Comparison of ENCODE assay signal across 12 mouse cellular contexts in the genomic region with DNA sequence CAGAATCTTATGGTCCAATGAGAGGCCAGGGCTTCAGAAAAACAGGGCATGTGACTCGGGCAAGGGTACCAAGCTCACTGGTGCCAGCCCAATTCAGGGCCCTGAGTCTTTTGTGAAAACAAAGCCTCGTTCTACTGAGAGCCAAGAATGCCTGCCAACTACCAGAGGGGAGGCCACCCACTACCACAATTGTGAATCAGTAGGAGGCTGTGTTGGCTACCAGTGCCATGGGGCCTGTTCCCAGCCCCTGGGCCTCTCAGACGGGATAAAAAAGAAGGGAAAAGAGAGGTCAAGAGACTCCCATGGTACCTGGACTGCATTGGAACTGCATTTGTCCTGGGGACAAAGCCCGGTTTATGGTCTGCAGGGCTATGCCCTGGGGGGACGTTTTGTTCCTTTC. TPM values are rescaled to one million over a fixed set of nuclear protein-coding genes. Genes with fewer than 3 reads are reported as not detected.
A peak's percentile ranks its signal among the peaks of the same experiment; 100 is the strongest.
DNase-seq lines count a peak whose midpoint lies in the region; ATAC-seq and TF ChIP-seq lines count a peak whose summit lies in the region.
"Had no signal": no experiment of that assay in that cellular context is flagged by ENCODE, and none has a peak within 500 bp of the region (broad histone marks: within the 10 kb centered on the region; RNA-seq: fewer than 3 reads in every experiment).

No protein-coding gene starts in this region.

- DNase-seq in cerebellum, postnatal 10 days, result peak; percentile 45 to 61
- no peak for DNase-seq in cerebellum, postnatal 25 days
- DNase-seq in brain, embryonic 14.5 days (ENCODE audit: low read depth), result peak; percentile 94
- no peak for DNase-seq in kidney, adult 9 months
- DNase-seq: adrenal gland, postnatal 25 days; B cell, adult 2 months had no signal

- H3K4me3 ChIP-seq in hindbrain, embryonic 16.5 days (ENCODE audit: low read length), result no peak overlapping the region
- H3K4me3 ChIP-seq in midbrain, embryonic 15.5 days, result no peak overlapping the region
- no peak overlapping the region for H3K4me3 ChIP-seq in kidney, embryonic 15.5 days (replicated peaks)

- 51% methylated on average over 5 of the region's 5 CpGs for WGBS in hindbrain, embryonic 16.5 days
- 54% methylated on average over 5 of the region's 5 CpGs for WGBS in midbrain, embryonic 15.5 days
- WGBS in kidney, embryonic 15.5 days, result 66% methylated on average over 5 of the region's 5 CpGs

- H3K4me1 ChIP-seq in hindbrain, embryonic 16.5 days (ENCODE audit: control insufficient read depth, insufficient read depth, low read depth, low read length), result peaks cover 5% of the 10 kb centered on the region
- H3K4me1 ChIP-seq in midbrain, embryonic 15.5 days, result peaks cover 3% of the 10 kb centered on the region
- H3K4me1 ChIP-seq in kidney, embryonic 15.5 days, result peaks cover 15% of the 10 kb centered on the region

- TF ChIP-seq POLR2A in brain, embryonic 14.5 days (IDR thresholded peaks at IDR 0.05; ENCODE audit: borderline replicate concordance, extremely low read depth, insufficient read depth, insufficient read length, poor library complexity, severe bottlenecking), result no peak

- ATAC-seq in hindbrain, embryonic 16.5 days, result peak; percentile 90
- peak; percentile 53 for ATAC-seq in midbrain, embryonic 15.5 days (replicated peaks)
- ATAC-seq in kidney, embryonic 15.5 days (replicated peaks; ENCODE audit: low FRiP score), result no peak
- ATAC-seq in CD4-positive, CD25-positive, alpha-beta regulatory T cell, adult 4 months, result no peak

- H3K27me3 ChIP-seq in hindbrain, embryonic 16.5 days (replicated peaks; ENCODE audit: control insufficient read depth, insufficient read depth, low read length), result no peaks in the 10 kb centered on the region
- no peaks in the 10 kb centered on the region for H3K27me3 ChIP-seq in midbrain, embryonic 15.5 days (replicated peaks)
- peaks cover 5% of the 10 kb centered on the region for H3K27me3 ChIP-seq in kidney, embryonic 15.5 days

- H3K9ac ChIP-seq in hindbrain, embryonic 16.5 days (ENCODE audit: low read depth, low read length), result no peak overlapping the region
- H3K9ac ChIP-seq in midbrain, embryonic 15.5 days, result no peak overlapping the region
- no peak overlapping the region for H3K9ac ChIP-seq in kidney, embryonic 15.5 days

- no peak overlapping the region for H3K4me2 ChIP-seq in hindbrain, embryonic 16.5 days (ENCODE audit: low read length)
- no peak overlapping the region for H3K4me2 ChIP-seq in midbrain, embryonic 15.5 days
- H3K4me2 ChIP-seq in kidney, embryonic 15.5 days, result no peak overlapping the region

- H3K36me3 ChIP-seq in hindbrain, embryonic 16.5 days (ENCODE audit: control insufficient read depth, insufficient read depth, low read length), result no peaks in the 10 kb centered on the region
- no peaks in the 10 kb centered on the region for H3K36me3 ChIP-seq in midbrain, embryonic 15.5 days (replicated peaks)
- no peaks in the 10 kb centered on the region for H3K36me3 ChIP-seq in kidney, embryonic 15.5 days

- H3K9me3 ChIP-seq in hindbrain, embryonic 16.5 days (ENCODE audit: control insufficient read depth, low read length), result no peaks in the 10 kb centered on the region
- H3K9me3 ChIP-seq in midbrain, embryonic 15.5 days, result no peaks in the 10 kb centered on the region
- H3K9me3 ChIP-seq in kidney, embryonic 15.5 days (replicated peaks), result no peaks in the 10 kb centered on the region

- peak overlapping the region; percentile 79; the same call in 1 of the 2 replicates for H3K27ac ChIP-seq in hindbrain, embryonic 16.5 days (ENCODE audit: low read depth, low read length)
- H3K27ac ChIP-seq in midbrain, embryonic 15.5 days, result peak overlapping the region; percentile 46; the same call in 1 of the 2 replicates
- H3K27ac ChIP-seq in kidney, embryonic 15.5 days, result no peak overlapping the region
- H3K27ac ChIP-seq: kidney, postnatal 0 days had no signal

- no peak for TF ChIP-seq CTCF in brain, embryonic 14.5 days (IDR thresholded peaks at IDR 0.05; ENCODE audit: borderline replicate concordance, extremely low read depth, insufficient read depth, insufficient read length)

RNA-seq across cellular contexts. Expression of a gene that starts 41.9 kb away (rescaled TPM):
- 78.7 and 83.1 TPM in 2 replicates for polyA plus RNA-seq in brain, embryonic 14.5 days (2012; rRNA removed)
- 17.0 and 23.2 TPM in 2 replicates for polyA plus RNA-seq in hindbrain, embryonic 16.5 days (2015; fragmentation: Nextera tagmentation; extraction: Ambion mirVana)
- polyA plus RNA-seq in midbrain, embryonic 15.5 days (2015; fragmentation: Nextera tagmentation; extraction: Ambion mirVana), result 21.8 and 23.6 TPM in 2 replicates
- polyA plus RNA-seq in kidney, embryonic 15.5 days (2015; fragmentation: Nextera tagmentation; extraction: Ambion mirVana), result 28.4 and 32.3 TPM in 2 replicates
- polyA plus RNA-seq in CD4-positive, CD25-positive, alpha-beta regulatory T cell, adult 4 months (2017; shearing (Covaris generic)), result under 1 TPM; 0.70 to 0.94 TPM

RNA-seq across cellular contexts. Expression of a gene that starts 45.3 kb away (rescaled TPM):
- polyA plus RNA-seq in brain, embryonic 14.5 days (2012; rRNA removed), result not detected in 2 replicates
- polyA plus RNA-seq in hindbrain, embryonic 16.5 days (2015; fragmentation: Nextera tagmentation; extraction: Ambion mirVana), result 0.15 and 0.34 TPM in 2 replicates
- 0.14 TPM in 1 of 2 replicates, not detected in the other for polyA plus RNA-seq in midbrain, embryonic 15.5 days (2015; fragmentation: Nextera tagmentation; extraction: Ambion mirVana)
- 0.08 and 0.31 TPM in 2 replicates for polyA plus RNA-seq in kidney, embryonic 15.5 days (2015; fragmentation: Nextera tagmentation; extraction: Ambion mirVana)
- polyA plus RNA-seq in CD4-positive, CD25-positive, alpha-beta regulatory T cell, adult 4 months (2017; shearing (Covaris generic)), result not detected
- polyA plus RNA-seq: liver, adult 2 months had no signal

RNA-seq across cellular contexts. Expression of a gene that starts 51.7 kb away (rescaled TPM):
- polyA plus RNA-seq in brain, embryonic 14.5 days (2012; rRNA removed), result 0.10 and 0.30 TPM in 2 replicates
- 2.7 and 10.9 TPM in 2 replicates for polyA plus RNA-seq in hindbrain, embryonic 16.5 days (2015; fragmentation: Nextera tagmentation; extraction: Ambion mirVana)
- 0.62 and 0.96 TPM in 2 replicates for polyA plus RNA-seq in midbrain, embryonic 15.5 days (2015; fragmentation: Nextera tagmentation; extraction: Ambion mirVana)
- polyA plus RNA-seq in kidney, embryonic 15.5 days (2015; fragmentation: Nextera tagmentation; extraction: Ambion mirVana), result 1.9 and 3.2 TPM in 2 replicates
- not detected for polyA plus RNA-seq in CD4-positive, CD25-positive, alpha-beta regulatory T cell, adult 4 months (2017; shearing (Covaris generic))

Comparison
In these comparisons a context has a peak if more than half of its experiments do, and no peak if none do; other contexts are left out.
1. DNase-seq: peak in cerebellum, postnatal 10 days (2 of 2) and brain, embryonic 14.5 days (single experiment); none in cerebellum, postnatal 25 days (0 of 2) and kidney, adult 9 months (single experiment).
2. ATAC-seq: peak in hindbrain, embryonic 16.5 days (single experiment) and midbrain, embryonic 15.5 days (single experiment); none in kidney, embryonic 15.5 days (single experiment) and CD4-positive, CD25-positive, alpha-beta regulatory T cell, adult 4 months (single experiment).